Mouse (Mus musculus) layer of hippocampus, adult 9-11 months (tissue): ENCODE measurements around the gene Tpbg.
A peak's percentile ranks its signal among the peaks of the same experiment; 100 is the strongest.
"Not testable (repeated sequence)": the region's sequence is repeated elsewhere in the genome, so short reads cannot be mapped to it uniquely, and the experiment has no call there.

ENCODE experiments used
- DNase-seq: peaks from one replicate; pipeline ENCODE4 v3.0.0; 2022

Tpbg gene

DNA sequence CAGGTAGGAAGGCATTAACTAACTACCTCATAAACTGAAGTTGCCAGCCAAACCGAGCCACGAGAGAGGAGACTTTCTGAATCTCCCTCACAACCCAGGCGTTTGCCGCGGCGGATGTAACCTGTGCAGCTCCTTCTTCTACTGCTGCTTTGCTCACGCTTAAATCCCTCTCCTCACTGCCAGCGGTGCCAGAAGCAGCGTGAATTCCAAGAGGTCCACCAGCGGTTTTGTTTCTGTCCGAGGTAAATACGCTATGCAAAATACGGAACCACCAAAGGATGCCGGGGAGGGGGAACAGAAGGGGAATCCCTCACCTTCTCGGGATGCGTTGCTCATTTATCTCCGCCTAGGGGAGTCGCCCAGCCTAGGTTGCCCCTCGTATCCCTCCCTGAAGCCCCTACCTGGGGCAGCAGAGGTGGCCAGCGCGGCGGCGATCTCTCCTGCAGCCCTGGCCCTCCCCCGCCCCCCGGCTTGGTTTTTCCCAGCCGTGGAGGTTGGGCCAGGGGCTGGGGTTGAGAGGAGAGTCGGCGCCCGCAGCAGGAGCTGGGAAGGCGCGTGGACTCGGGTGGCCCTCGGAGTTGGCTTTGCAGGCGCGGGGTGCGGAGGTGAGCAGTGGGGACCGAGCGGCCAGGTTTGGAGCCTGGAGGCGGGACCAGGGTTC lies at the start of gene Tpbg:
Gene Tpbg (plus strand): TSS at position 30 of the 661 bp plus-strand sequence.
- no peak for DNase-seq

DNA sequence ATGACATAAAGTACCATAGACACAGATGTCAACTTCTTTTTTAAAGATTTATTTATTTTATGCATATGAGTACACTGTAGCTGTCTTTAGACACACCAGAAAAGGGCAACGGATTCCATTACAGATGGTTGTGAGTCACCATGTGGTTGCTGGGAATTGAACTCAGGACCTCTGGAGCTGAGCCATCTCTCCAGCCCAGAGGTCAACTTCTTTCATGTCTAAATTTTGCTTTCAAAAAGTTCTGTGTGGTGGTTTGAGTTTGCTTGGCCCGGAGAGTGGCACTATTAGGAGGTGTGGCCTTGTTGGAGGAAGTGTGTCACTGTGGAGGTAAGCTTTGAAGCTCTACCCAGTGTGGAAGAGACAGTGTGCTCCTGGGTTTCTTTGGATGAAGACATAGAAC lies 40.2 kb upstream of the Tpbg start:
- not testable (repeated sequence) for DNase-seq

GRCm38 (mm10) chr9:85802563-85802962 lies 39.6 kb upstream of the Tpbg start:
- DNase-seq: no peak

GRCm38 (mm10) chr9:85806411-85806810 lies 35.8 kb upstream of the Tpbg start:
- no peak for DNase-seq

GRCm38 (mm10) chr9:85809246-85809645 lies 32.9 kb upstream of the Tpbg start:
- DNase-seq: no peak

GRCm38 (mm10) chr9:85820829-85821228 lies 21.4 kb upstream of the Tpbg start:
- DNase-seq: no peak

DNA sequence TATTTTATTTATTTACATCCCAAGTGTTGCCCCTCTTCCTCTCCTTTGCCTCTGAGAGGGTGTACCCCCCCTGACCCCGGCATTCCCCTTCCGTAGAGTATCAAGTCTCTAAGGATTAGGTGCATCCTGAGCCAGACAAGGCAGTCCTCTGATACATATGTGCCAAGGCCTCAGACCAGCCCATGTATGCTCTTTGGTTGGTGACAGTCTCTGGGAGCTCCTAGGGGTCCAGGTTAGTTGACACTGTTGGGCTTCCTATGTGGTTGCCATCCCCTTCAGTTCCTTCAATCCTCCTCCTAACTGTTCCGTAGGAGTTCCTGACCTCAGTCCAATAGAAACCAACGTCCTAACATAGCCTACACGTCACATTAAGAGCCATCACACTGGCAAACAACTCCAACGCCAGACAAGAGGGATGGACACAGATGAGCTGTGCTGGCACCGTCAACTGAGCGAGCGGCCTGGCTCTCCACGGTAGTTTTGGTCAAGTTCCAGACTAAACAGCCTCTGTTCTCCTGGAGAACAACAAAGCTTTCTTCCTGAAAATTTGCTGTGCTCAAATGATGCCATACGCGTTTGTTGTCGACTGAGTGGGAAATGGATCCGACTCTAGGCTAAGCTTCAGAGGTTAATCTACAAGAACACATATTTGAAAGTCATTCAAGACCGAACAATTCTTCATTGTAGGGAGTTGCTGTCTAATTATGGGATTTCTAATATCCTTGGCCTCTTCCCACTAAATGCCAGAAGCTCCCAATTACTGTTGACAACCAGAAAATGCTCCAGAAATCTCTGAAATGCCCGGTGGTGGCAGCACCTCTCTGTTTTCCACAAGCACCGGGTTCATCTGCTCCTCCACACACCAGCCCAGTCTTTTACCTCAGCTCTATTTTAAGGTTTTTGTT lies 6.4 kb upstream of the Tpbg start:
- no peak for DNase-seq

DNA sequence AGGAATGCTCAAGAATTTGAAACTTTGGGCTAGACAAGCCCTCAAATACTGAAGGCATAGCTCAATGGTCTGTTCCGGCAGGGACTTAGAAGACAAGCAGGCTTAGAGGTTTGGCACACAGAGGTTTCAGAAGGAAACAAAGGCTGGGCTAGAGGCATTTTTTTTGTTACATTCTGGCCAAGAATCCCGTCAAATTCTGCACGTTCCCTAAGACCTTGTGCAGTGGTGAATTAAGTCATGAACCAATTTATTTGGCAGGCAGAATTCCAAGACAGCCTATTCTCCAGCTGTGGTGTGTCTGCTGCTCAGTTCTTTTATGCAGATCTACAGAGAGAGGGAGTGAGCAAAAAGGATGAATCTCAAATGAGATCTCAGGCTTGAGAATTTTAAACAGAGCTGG lies 2.6 kb upstream of the Tpbg start:
- no peak for DNase-seq

DNA sequence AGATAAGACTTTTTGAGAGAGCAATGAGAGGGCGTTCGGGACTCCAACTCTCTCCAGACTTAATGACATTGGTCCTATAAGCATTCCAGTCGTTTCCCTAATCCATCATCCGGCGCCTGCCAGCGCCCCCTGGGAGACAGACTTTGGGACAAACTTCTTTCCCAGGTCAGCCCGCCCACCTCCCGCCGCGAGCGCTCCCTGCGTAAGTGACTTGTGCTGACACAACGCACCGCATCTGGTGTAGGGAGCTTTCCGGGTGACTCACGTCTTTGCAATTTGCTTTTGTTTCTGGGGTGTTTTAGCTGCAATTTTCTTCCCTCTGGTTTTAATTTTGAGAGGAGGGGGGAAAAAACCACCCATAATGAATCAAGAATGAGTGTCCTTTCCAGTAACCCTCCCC lies 289 bp upstream of the Tpbg start:
- DNase-seq: no peak

DNA sequence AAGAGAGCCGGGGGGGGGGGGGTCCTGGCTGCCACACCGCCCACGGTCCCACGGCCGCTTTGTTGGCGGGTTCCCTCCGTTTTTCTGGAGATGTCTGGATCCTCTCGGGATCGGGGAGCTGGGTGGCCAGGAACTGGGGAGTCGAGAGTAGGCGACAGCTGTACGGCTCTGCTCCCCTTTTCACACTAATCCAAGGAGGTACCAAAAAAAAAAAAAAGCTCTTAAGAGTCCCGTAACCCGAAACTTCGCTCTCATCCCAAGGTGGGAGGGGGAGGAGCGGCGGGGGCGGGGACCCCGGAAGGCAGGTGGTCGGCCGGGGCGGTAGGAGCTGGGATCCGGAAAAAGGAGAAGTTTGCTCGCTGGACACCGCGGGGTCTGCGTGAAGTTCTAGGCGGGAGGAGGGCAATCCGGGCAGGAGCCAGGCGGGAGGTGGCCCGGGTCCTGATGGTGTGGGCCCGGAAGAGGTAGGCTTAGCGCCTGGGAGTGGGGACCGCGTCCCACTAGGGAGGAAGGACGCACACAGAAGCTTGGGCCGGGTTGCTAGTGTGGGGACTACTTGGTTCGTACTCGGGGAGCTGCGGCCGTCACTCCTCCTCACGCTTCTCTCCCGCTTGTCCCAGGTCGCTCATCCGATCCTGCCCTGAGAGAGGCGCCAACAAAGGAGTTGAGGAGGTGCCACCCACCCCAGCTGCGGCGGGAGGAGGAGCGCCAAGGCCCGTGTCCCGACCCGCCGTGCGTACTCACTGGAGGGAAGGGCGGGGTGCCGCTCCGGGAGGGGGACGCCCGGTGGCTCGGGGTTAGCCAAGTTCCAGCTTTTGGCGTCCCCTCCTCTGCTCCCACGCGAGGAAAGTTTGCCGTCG lies 1.1 kb downstream of the Tpbg start:
- no peak for DNase-seq

- DNase-seq: no peak
Observed at GRCm38 (mm10) chr9:85843891-85844646, 1.9 kb downstream of the Tpbg start.

DNA sequence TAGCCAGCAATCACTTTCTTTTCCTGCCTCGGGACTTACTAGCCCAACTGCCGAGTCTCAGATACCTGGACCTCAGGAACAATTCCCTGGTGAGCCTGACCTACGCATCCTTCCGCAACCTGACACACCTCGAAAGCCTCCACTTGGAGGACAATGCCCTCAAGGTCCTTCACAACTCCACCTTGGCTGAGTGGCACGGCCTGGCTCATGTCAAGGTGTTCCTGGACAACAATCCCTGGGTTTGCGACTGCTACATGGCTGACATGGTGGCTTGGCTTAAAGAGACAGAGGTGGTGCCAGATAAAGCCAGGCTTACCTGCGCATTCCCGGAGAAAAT lies 2.4 kb downstream of the Tpbg start:
- no peak for DNase-seq

DNA sequence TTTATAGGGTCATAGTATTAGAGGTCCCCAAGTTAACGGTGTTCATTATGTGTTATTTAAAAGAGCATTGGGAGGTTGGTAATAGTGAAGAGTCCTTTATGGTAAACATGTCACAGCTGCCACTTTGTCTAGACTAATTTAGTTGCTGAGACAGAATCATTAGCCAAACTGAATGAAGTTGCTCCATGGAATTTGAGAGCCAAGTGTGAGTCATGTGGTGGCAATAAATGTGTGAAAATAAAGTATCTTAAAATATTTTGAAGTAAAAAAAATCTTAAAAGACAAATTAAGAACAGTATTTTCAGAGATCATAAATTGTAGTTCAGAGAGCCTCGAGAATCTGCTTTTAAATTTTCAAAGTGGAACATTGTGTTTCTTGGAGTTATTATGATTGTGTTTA lies 4.0 kb downstream of the Tpbg start:
- no peak for DNase-seq

- DNase-seq: no peak
Observed at GRCm38 (mm10) chr9:85854780-85855179, 12.6 kb downstream of the Tpbg start.

DNA sequence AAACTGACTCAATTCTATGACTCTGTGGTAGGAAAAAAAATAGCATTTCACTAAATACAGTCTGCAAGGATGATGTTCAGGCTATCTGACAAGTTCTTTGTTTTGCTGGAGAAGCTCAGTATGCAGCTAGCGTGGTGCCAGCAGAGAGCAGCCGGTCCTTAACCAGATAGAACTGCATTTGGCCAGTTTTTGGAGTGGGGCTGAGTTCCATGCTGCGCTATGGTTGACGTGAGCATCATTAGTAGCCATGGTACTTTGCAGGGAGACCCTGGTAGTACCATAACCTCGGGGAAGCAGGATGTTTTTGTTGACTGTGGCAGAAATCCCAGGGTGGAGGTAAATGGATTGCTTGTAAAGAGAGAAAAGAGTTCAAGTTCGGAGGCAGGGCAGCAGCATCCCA lies 14.3 kb downstream of the Tpbg start:
- no peak for DNase-seq

- DNase-seq: no peak
Observed at GRCm38 (mm10) chr9:85861065-85861464, 18.9 kb downstream of the Tpbg start.

DNA sequence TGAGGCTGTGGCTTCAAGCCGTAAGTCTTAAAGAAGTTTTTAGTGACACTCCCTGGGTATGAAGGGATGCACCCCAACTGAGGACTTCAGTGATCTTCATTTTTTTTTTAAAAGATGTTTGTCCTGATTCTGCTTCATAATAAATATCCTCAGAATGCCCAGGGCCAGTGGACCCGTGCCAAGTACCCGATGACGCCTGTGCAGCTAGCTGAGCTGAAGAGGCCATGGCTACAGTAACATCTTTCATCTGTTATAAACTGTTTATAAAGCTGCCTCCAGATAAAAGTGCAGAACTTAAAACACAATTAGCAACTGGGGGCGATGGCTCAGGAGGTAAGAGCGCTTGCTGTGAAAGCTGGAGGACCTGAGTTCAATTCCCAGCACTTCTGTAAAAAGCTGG lies 20.4 kb downstream of the Tpbg start:
- no peak for DNase-seq

- no peak for DNase-seq
Observed at GRCm38 (mm10) chr9:85872908-85873307, 30.7 kb downstream of the Tpbg start.

DNA sequence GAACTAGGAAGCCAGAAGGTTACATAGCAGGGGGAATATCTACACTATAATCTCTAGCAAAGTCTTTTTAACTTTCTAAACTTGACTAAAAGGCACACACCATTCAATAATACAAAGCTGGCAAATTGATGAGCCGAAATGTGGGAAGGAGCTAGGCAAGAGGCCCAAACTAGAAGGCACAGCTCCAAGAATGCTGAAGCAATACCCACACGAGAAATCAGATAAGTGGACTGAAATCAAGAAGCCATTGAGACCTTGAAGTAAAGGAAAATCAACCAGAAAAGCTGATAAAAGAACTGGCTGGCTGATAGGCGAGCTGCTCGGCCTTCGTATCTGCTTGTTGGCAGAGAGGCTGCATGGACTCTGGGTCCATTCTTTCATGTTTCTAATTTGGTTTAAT lies 51.5 kb downstream of the Tpbg start:
- peak; percentile 25 for DNase-seq
